Mouse (Mus musculus) spleen, adult 10 weeks (tissue): Measurements from ENCODE around the gene Cypt2. TPM values are rescaled to one million over a fixed set of nuclear protein-coding genes. Genes with fewer than 3 reads are reported as not detected.

ENCODE experiments used
- polyA plus RNA-seq: library from polyadenylated mRNA; stranded (reverse); fragments of 350-450 nt; fragmentation: Illumina TruSeq; extraction: RNeasy Lipid Tissue Mini Kit (QIAGEN cat#74804); gene quantifications from one replicate; pipeline ENCODE4 v1.2.3, GENCODE M21; 2015; ENCODE audit warnings: low replicate concordance; ENCODE audit not compliant: insufficient read depth

Gene Cypt2
- not detected for polyA plus RNA-seq

GRCm38 (mm10) chrX:105499472-105499871 lies at the start of gene Cypt2:
TSS of gene Cypt2 (plus strand) at chrX:105499772.

